Mouse (Mus musculus) kidney, adult 11 months (tissue): ENCODE results near the gene Slc25a35.
"Not testable (repeated sequence)": the region's sequence is repeated elsewhere in the genome, so short reads cannot be mapped to it uniquely, and the experiment has no call there.

Experiments used
- DNase-seq: peaks from one replicate; pipeline ENCODE4 v3.0.0; 2022

Slc25a35 gene

GRCm38 (mm10) chr11:68967337-68968282, at the start of gene Slc25a35:
TSS of gene Slc25a35 (plus strand) at chr11:68968131.
- peak; percentile 94 for DNase-seq

DNA sequence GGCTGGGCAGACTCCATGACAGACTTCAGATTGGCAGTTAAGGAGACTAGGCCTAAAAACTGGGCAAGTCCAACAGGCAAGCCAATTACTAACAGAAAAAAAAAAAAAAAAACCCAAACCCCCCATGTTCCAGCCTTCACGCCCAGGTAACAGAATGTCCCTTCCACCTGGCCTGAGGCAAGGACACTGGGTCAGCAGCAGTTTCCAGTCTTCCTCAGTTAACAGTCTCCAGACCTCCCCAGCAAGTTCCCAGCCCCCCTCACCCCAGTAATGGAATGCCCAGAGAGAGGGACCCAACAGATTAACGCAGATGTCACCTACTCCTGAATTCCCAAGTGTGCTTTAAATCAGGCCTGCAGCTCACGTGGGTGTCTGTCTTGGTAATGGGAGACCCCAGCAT, 44.7 kb upstream of the Slc25a35 start:
- peak; percentile 55 for DNase-seq

GRCm38 (mm10) chr11:68924749-68925148, 43.2 kb upstream of the Slc25a35 start:
- no peak for DNase-seq

DNA sequence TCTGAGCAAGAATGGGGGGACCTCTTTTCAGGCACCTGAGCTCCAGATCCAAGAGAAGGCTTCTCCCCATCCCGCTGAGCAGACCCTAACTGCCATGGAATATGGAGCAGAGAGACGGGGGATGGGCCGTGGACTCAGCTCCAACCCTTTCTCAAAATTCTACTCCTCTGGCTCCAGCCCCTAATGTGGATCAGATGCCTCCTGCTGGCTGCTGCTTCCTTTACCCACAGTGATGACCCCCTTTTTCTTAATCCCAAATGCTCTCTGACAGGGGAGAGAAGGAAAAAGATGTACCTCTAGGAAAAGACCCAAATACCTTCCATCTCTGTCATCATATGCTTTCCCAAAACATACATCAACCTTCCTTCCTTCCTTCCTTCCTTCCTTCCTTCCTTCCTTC, 41.0 kb upstream of the Slc25a35 start, which contains the start of gene Odf4:
Odf4 (minus strand) TSS at position 101 of the 400 bp plus-strand sequence.
- no peak for DNase-seq

- DNase-seq, result no peak
Observed at GRCm38 (mm10) chr11:68929947-68930346, 38.0 kb upstream of the Slc25a35 start.

DNA sequence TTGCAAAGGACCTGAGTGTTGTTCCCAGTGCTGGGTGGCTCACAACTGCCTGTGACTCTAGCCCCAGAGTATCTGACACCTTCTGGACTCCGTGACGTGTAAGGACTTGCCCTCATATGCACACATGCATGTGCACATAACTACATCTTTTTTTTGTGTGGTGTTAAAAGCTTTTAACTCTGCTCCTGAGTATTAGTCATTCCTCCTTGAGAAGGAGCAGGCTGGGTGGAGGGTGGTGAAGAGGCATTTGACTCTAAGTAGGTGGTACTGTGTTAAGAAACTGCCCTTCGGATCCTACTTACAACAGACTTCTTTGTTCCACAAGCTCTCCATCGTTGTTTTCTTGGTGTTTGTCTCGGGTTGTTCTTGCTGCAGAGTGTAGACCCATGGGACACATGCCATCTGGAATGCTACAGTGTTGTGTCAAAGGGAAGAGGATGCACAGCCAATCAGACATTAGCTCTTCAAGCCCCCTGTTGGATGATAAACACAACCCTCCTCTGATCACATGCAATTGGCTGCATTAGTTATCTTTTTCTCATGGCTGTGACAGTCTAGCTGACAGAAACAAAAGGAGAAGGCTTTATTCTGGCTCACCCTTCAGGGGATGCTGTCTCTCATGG, 33.9 kb upstream of the Slc25a35 start:
- no peak for DNase-seq

- DNase-seq, result not testable (repeated sequence)
Observed at GRCm38 (mm10) chr11:68936951-68937350, 31.0 kb upstream of the Slc25a35 start.

DNA sequence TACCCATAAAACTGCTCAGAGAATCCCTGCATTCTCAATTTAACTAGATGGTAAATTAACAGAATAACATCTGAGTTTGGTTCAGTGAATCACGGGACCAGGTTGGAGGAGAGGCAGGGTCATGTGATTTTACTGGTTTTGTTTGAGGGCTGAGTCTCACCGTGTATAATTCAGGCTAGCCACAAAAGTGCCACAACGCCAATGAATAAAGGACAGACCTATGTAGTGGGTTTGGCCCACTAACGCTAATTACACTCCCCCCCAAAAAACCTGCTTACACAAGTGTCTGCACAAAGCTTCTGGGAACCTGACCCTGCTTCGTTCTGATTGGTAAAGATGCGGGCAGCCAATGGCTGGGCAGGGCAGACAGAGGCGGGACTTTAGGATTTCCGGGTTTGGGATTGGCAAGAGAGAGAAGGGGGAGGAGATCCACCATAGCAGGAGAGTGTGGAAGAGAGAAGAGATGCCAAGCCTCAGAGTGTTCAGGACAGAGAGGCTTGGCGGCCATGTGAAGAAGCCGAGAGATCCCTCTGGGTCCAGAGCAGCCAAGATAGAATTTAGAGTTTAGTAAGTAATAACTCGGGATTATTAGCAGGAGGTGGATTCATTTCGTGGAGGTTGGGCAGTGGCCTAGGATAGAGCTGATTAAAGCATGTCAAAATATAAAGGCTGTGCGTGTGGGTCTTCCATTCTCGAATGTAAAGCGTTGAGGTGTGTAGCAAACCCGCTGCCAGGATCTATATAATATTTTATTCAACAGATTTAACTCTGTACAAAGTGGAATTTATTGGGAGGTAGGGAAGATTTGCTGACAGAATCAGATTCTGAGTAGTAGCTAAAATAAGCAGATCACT, 28.3 kb upstream of the Slc25a35 start:
- peak; percentile 94 for DNase-seq

DNA sequence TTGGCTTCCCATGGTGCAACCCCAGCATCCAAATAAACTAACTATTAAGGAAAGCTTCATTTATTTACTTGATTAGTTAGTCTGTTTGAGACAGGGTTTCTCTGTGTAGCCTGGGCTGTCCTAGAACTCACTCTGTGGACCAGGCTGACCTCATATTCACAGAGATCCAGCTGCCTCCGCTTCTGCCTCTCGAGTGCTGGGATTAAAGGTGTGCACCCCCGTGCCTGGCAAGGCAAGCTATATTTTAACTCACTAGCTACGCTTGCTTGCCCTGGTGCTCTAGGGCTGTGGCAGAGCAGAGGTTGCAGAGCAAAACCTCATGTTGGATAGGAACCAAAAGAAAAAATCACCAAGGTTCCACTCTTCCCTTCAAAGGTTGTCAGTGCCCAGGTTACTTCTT, 27.4 kb upstream of the Slc25a35 start:
- peak; percentile 90 for DNase-seq

DNA sequence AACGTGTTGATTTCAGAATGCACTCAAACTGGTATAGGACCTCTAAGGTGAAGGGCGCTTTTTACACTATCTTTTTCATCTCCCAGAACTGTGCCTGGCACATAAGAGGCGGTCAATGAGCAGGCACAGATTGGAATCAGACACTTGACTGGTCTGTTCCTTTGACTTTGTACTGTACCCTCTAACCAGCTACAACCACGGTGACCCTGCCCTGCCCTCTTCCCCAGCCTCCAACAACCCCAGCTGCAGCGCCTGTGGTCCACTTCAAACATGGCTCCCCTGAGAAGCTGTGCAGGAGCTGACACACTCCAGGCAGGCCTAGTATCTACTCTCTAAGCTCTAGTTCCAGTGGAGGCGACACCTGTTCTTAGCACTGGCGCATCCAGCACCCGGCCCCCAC, 25.2 kb upstream of the Slc25a35 start:
- DNase-seq, result peak; percentile 65

DNA sequence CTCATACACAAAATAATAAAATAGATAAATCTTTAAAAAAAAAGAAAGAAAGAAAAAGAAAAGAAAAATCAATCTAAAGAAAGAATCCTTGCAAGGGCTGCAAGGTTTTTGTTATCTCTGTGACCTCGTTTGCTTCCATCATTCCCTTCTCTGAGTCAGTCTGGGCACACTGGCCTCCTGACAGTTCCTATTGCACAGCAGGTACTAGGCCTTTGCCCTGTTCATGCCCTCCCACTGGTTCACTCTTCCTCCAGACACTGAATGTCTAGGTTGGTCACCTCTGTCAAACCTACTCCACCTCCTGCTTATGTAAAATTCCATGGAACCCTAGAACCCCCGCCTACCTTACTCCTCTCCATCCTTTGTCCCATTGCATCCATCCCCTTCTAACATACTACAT, 22.7 kb upstream of the Slc25a35 start:
- DNase-seq, result no peak

GRCm38 (mm10) chr11:68946001-68946400, 21.9 kb upstream of the Slc25a35 start:
- DNase-seq, result no peak

DNA sequence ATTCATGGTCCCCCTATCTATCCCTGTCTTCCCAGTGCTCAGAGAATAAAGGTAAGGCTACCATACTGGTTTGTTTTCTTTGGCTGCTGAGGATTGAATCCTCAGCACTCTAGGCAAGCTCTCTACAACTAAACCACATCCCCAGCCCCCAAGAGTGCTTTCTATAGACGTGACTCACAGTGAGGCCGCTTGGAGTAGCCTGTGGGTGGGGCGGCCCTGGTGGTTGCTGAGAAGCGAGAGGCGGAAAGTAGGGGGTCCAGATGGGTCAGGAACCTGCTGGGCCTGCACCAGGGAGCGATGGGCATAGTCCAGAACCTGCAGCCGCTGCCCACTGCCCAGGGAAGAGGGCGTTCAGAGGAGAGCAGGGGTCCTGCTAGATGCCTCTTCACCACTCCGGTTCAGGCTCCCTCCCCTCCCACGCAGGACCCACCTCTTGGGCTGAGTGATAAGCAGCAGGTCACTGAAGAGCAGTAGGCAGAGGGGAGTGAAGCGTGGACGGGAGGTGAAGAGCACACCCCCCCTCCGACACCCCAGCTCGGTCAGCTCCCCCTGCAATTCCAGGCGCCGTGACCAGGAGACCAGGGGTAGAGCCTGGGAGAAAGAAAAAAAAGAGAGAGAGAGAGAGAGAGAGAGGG, 21.0 kb upstream of the Slc25a35 start:
- no peak for DNase-seq

DNA sequence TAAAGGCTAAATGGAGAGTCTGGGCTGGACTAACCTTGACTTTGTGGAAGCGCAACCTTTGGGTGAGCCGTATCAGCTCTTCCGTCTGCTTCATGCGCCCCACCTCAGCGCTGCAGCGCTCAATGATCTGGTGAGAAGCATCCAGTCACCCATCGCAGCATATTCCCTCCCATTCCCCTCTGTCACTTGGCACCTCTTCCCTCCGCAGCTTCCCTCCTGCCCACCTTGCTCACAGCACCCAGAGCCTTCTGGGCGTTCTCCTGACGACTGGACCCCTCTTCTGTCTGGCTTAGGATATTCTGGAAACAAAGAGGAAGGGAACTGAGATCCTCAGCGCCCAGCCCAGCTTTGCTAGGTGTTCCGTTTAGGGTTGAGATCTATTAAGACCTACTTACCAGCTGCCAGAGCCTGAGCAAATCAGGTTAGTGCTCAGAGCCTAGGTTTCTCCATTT, 20.4 kb upstream of the Slc25a35 start:
- DNase-seq, result no peak

- DNase-seq, result no peak
Observed at GRCm38 (mm10) chr11:68953903-68954302, 14.0 kb upstream of the Slc25a35 start.

DNA sequence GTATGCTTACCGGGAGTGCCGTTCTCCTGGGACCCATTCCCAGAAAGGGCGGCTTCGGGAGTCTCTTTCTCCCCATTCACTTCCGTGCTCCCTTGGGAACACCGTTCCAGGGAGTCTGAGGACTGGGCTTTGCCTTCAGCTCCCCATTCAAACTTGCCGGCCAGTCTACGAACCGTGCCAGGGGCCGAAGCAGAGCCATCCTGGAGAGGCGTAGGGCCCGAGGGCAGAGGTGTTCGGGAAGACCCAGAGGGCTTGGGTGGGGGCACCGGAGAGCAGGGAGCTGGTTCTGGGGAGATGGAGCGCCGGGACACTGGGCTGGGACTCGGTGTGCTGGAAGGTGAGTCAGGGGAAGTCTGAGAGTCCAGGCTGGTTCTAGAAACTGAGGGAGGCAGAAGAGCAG, 13.5 kb upstream of the Slc25a35 start:
- DNase-seq, result no peak

- no peak for DNase-seq
Observed at GRCm38 (mm10) chr11:68955473-68955872, 12.5 kb upstream of the Slc25a35 start.

DNA sequence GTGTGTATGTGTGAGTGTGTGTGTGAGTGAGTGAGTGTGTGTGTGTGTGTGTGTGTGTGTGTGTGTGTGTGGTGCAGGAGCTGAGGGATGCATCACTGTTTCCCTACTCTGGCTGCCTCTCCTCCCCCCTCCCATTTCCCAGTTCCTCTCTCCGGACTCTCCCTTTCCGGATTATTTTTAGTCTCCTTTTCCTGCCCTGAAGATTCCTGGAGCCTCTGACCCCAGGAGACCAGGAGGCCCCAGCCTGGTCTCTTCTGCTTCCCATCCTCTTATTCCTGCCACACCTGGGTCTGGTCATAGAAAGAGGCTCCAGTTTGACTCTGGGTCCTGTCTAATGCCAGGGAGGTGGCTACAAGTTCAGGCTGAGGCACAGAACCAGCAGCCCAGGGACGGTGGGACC, 11.8 kb upstream of the Slc25a35 start:
- peak; percentile 52 for DNase-seq

GRCm38 (mm10) chr11:68956697-68957096, 11.2 kb upstream of the Slc25a35 start:
- DNase-seq, result no peak

- DNase-seq, result no peak
Observed at GRCm38 (mm10) chr11:68957308-68957707, 10.6 kb upstream of the Slc25a35 start, which contains the start of gene Arhgef15. TSS of gene Arhgef15 (minus strand) at chr11:68957480.

DNA sequence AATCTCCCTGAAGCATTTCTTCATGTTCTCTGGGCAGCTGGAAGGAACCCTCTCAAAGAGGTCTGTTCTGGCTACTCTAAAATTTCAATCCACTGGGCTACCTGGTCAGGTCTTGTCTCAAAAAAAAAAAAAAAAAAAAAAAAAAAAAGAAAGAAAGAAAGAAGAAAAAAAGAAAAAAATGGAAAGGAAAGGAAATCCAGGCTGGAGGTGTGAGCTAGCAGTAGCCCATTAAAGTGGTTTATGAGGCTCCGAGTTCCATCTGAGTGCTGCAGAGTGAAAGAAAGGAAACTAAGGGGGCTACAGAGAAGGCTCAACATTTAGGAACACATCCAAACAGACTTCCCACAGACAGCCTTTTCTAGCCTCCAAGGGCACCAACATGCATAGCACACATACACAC, 10.0 kb upstream of the Slc25a35 start:
- no peak for DNase-seq

GRCm38 (mm10) chr11:68961596-68961995, 6.3 kb upstream of the Slc25a35 start:
- DNase-seq, result no peak
